Mouse (Mus musculus) embryonic facial prominence, embryonic 11.5 days (tissue): Measurements from ENCODE around the gene Rag1. TPM values are rescaled to one million over a fixed set of nuclear protein-coding genes. Genes with fewer than 3 reads are reported as not detected.
A peak's percentile ranks its signal among the peaks of the same experiment; 100 is the strongest.

Source experiments
- ATAC-seq: fragments of 200-750 bp; cut with Nextera tagmentation; replicated peaks from 2 replicates; pipeline ENCODE4 v1.8.0; 2017; ENCODE audit warnings: low read depth; ENCODE audit not compliant: insufficient number of reproducible peaks, low FRiP score, low TSS enrichment
- DNase-seq: peaks from one replicate; pipeline ENCODE4 v3.0.0-alpha.2; 2015; ENCODE audit warnings: low spot score
- H3K27ac ChIP-seq: fragments of 300-500 bp; sonication (generic); replicated peaks from 2 replicates; pipeline ENCODE4 v1.5.1; 2014; ENCODE audit warnings: mild to moderate bottlenecking, low read depth, low read length, control low read depth
- H3K27me3 ChIP-seq: fragments of 300-500 bp; sonication (generic); 2 replicates; pipeline ENCODE4 v1.6.1; 2014; ENCODE audit warnings: mild to moderate bottlenecking, low read length, moderate library complexity, mixed read lengths; ENCODE audit not compliant: control insufficient read depth, insufficient read depth
- H3K36me3 ChIP-seq: fragments of 300-500 bp; sonication (generic); replicated peaks from 2 replicates; pipeline ENCODE4 v1.6.1; 2014; ENCODE audit warnings: low read depth, mild to moderate bottlenecking, low read length, moderate library complexity, mixed read lengths; ENCODE audit not compliant: control insufficient read depth, insufficient read depth
- H3K4me1 ChIP-seq: fragments of 300-500 bp; sonication (generic); 2 replicates; pipeline ENCODE4 v1.6.1; 2014; ENCODE audit warnings: low read length, mixed read lengths; ENCODE audit not compliant: control insufficient read depth, insufficient read depth
- H3K4me2 ChIP-seq: fragments of 300-500 bp; sonication (generic); 2 replicates; pipeline ENCODE4 v1.6.1; 2014; ENCODE audit warnings: low read depth, mild to moderate bottlenecking, control low read depth, low read length, moderate library complexity
- H3K4me3 ChIP-seq: fragments of 300-500 bp; sonication (generic); 2 replicates; pipeline ENCODE4 v1.5.1; 2014; ENCODE audit warnings: low read depth, low read length, control low read depth
- H3K9ac ChIP-seq: fragments of 300-500 bp; sonication (generic); replicated peaks from 2 replicates; pipeline ENCODE4 v1.6.1; 2014; ENCODE audit warnings: mild to moderate bottlenecking, control low read depth, low read length
- H3K9me3 ChIP-seq: fragments of 300-500 bp; sonication (generic); replicated peaks from 2 replicates; pipeline ENCODE4 v1.6.1; 2016; ENCODE audit warnings: mild to moderate bottlenecking, low read length, inconsistent platforms, mixed read lengths; ENCODE audit not compliant: control insufficient read depth
- WGBS: fragments of 180-500 bp; shearing (Covaris S2); extraction: QIAGEN DNeasy Blood & Tissue Kit; methylation state at CpG from one replicate; pipeline ENCODE4 v1.1.7; 2014; 5-methylcytosine and 5-hydroxymethylcytosine counted together
- polyA plus RNA-seq: library from polyadenylated mRNA; unstranded; fragments of >200 nt; fragmentation: Nextera tagmentation; extraction: Ambion mirVana; gene quantifications from 2 replicates; pipeline ENCODE4 v1.2.1, GENCODE M21; 2014

The Rag1 gene
- polyA plus RNA-seq, 1 experiment from 2014 or later = 0.66 TPM

DNA sequence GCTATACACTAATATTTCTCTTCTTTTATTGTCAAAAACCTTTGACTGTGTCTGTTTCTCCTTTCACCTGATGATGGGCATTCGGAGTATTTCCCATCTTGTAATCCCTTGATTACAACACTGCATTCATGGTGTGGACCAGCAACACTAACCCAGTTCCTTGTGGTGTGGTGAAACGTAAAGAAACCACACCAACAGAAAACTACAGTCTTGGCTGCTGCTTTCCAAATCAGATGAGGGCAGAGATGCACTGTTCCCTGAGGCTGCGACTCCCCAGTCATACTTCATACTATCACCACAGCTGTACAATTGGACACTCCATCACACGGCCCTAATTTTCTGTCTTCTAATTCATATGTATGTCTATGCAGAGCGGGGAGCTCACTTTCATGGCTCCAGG lies 54.6 kb downstream of the Rag1 start:
- DNase-seq (no peak), ATAC-seq (no peak)
- H3K4me2 ChIP-seq = no peak overlapping the region
- H3K27me3 ChIP-seq = no peaks in the 10 kb centered on the region
- no peaks in the 10 kb centered on the region for H3K9me3 ChIP-seq
- no peak overlapping the region for H3K9ac ChIP-seq
- H3K27ac ChIP-seq = no peak overlapping the region
- no peaks in the 10 kb centered on the region for H3K36me3 ChIP-seq
- WGBS = 88% methylated on average over 5 of the region's 5 CpGs
- H3K4me1 ChIP-seq = no peaks in the 10 kb centered on the region
- H3K4me3 ChIP-seq = no peak overlapping the region

DNA sequence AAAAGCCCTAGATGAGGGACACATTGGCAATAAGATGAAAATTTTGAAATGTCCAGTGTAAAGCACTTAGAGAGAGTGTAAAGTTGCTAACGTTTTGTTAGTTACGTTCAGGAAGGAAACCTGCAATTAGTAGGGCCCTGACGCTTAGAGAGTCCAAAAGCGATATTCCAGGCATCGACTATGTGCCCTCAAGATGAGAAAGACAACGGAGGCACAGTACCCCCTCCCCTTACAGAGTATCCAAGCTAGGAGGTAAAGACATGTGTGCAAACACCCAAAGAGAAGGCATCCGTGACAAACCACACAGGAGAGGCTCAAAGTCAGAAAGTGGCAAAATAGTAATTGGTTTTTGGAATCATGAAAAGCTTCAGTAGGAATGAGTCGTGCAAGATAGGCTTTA lies 56.4 kb downstream of the Rag1 start:
- no peaks in the 10 kb centered on the region for H3K4me1 ChIP-seq
- no peak overlapping the region for H3K27ac ChIP-seq
- WGBS = 46% methylated on average over 8 of the region's 8 CpGs
- H3K4me2 ChIP-seq = no peak overlapping the region
- H3K4me3 ChIP-seq = no peak overlapping the region
- H3K36me3 ChIP-seq = no peaks in the 10 kb centered on the region
- DNase-seq = no peak
- peak; percentile 16; the same call in 1 of the 2 replicates for ATAC-seq
- no peaks in the 10 kb centered on the region for H3K9me3 ChIP-seq
- no peaks in the 10 kb centered on the region for H3K27me3 ChIP-seq
- H3K9ac ChIP-seq = no peak overlapping the region

DNA sequence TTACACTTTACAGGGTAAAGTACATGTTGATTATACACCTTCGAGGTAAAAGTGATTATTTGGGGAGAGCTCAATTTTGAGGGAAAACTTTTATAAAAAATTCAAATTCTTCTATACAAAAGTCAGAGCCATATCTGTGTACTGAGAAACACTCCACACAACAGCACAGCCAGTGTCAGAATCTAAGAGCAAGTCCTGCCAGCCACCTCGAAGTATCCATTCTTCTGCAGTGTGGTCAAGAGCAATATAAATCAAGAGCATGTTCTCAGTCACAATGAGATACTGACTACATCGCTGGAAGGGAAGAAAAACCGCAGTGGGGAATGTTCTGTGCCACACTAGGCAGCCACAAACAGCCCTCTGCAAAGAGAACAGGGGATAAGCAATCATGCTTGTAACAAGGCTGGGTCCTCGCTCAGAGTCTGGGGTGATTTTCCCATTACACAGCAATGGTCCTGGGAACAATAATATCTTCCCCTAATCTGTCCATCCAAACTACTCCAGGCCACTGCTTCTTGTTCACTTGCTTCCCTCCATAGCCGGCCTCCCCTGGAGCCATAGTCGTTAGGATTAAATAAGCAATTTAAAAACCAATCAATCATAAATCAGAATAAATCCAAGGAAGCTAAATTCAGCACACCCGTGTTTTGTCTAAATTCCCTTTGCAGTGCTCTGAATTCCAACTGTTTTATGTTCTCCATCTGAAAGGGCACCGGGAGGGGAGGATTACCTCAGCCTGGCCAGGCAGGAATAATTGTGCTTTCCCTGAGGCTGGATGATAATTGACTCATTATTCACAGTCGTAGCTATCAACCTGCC lies 57.1 kb downstream of the Rag1 start:
- DNase-seq (peak; percentile 59), ATAC-seq (peak; percentile 60; the same call in 1 of the 2 replicates)
- WGBS = 29% methylated on average over 10 of the region's 10 CpGs
- no peaks in the 10 kb centered on the region for H3K36me3 ChIP-seq
- H3K9me3 ChIP-seq = no peaks in the 10 kb centered on the region
- H3K27ac ChIP-seq = no peak overlapping the region
- H3K9ac ChIP-seq = no peak overlapping the region
- H3K4me2 ChIP-seq = no peak overlapping the region
- H3K4me3 ChIP-seq = no peak overlapping the region
- no peaks in the 10 kb centered on the region for H3K27me3 ChIP-seq
- no peaks in the 10 kb centered on the region for H3K4me1 ChIP-seq

DNA sequence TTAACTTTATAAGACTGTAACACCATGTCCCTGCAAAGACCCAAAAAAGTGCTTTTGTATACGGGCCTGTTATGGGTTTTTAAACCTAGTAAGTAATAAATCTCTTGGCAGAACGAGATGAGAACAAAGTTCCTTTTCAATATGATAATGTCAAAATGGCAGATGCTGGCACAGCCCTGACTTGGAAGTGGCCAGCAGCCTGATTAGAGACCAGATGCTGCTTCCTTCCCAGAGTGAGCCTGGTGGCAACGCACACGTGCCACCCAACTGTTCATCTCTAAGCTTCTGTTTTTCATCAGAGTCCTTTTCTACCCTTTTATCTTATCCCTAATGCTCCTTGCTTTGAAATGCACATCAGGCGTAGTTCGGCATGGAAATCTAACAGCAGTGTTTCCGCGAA lies 57.9 kb downstream of the Rag1 start:
- Histone ChIP-seq H3K4me2 (no peak overlapping the region), H3K9me3 (no peaks in the 10 kb centered on the region), H3K36me3 (no peaks in the 10 kb centered on the region), H3K4me3 (no peak overlapping the region), H3K4me1 (no peaks in the 10 kb centered on the region), H3K27ac (no peak overlapping the region), H3K9ac (no peak overlapping the region), H3K27me3 (no peaks in the 10 kb centered on the region)
- WGBS = 65% methylated on average over 8 of the region's 8 CpGs
- DNase-seq (no peak), ATAC-seq (no peak)

Other genes starting within 250 kb of the Rag1 start
- gene Rag2, start 24.8 kb downstream of the Rag1 start, polyA plus RNA-seq = not detected in 2 replicates
- gene B230118H07Rik, start within 50 bp of the Rag1 start, polyA plus RNA-seq = 63.7 and 66.3 TPM in 2 replicates
- gene Traf6, start 28.9 kb upstream of the Rag1 start, polyA plus RNA-seq = 18.9 and 20.6 TPM in 2 replicates
- gene Prr5l, start 233.5 kb upstream of the Rag1 start, polyA plus RNA-seq = 17.6 and 18.0 TPM in 2 replicates
- 62.2 and 63.1 TPM in 2 replicates for gene Commd9, start 236.7 kb upstream of the Rag1 start, polyA plus RNA-seq